Mouse (Mus musculus): ENCODE data around the gene Pmepa1. TPM values are rescaled to one million over a fixed set of nuclear protein-coding genes. Genes with fewer than 3 reads are reported as not detected.
A peak's percentile ranks its signal among the peaks of the same experiment; 100 is the strongest.

Pmepa1 gene
- polyA plus RNA-seq, 1 experiment: not detected

GRCm38 (mm10) chr2:173261497-173261896 lies 14.8 kb downstream of the Pmepa1 start:
- no peak for TF ChIP-seq POLR2A (IDR thresholded peaks at IDR 0.05; ENCODE audit: insufficient read depth, low read depth, low read length)
- no peak for TF ChIP-seq CTCF (IDR thresholded peaks at IDR 0.05; ENCODE audit: insufficient read depth, low read depth, low read length)
- 60% methylated on average over 10 of the region's 10 CpGs for WGBS
- Histone ChIP-seq H3K4me3 (ENCODE audit: insufficient read depth, low read depth, low read length) (no peak overlapping the region), H3K27ac (ENCODE audit: insufficient read depth, low read depth, low read length) (no peak overlapping the region), H3K4me1 (ENCODE audit: control insufficient read depth, insufficient read depth, low read length) (peaks cover 77% of the 10 kb centered on the region)

- Histone ChIP-seq H3K27ac (ENCODE audit: insufficient read depth, low read depth, low read length) (no peak overlapping the region), H3K4me1 (ENCODE audit: control insufficient read depth, insufficient read depth, low read length) (peaks cover 76% of the 10 kb centered on the region), H3K4me3 (ENCODE audit: insufficient read depth, low read depth, low read length) (no peak overlapping the region)
- TF ChIP-seq POLR2A (IDR thresholded peaks at IDR 0.05; ENCODE audit: insufficient read depth, low read depth, low read length) (no peak), CTCF (IDR thresholded peaks at IDR 0.05; ENCODE audit: insufficient read depth, low read depth, low read length) (no peak)
- WGBS: 69% methylated on average over 9 of the region's 9 CpGs
Observed at GRCm38 (mm10) chr2:173258459-173259091, 17.8 kb downstream of the Pmepa1 start.

DNA sequence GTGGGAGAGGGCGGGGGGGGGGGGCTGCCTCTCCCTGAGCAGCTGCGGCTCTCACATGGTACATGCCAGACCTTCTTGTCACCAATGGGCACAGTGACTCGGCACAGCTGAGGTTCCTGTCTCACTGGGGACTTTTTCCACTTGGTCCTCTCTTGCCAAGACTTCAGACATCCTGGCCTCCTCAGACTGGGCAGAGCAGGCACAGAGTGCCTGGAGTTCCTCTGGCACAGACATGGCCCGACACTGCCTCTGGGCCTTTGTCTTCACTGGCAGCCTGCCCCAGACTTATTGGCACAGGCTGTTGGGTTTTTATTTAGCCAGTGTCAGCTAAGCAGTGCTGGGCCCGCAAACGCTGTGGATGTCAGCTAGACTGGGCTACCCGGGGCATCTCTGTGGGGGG lies 18.7 kb downstream of the Pmepa1 start:
- H3K27ac ChIP-seq (ENCODE audit: insufficient read depth, low read depth, low read length): 0 out of 2 replicates have a peak overlapping the region, but pooled peaks have one; percentile 10
- no peak overlapping the region for H3K4me3 ChIP-seq (ENCODE audit: insufficient read depth, low read depth, low read length)
- TF ChIP-seq CTCF (IDR thresholded peaks at IDR 0.05; ENCODE audit: insufficient read depth, low read depth, low read length) (no peak), POLR2A (IDR thresholded peaks at IDR 0.05; ENCODE audit: insufficient read depth, low read depth, low read length) (no peak)
- WGBS: 24% methylated on average over 7 of the region's 7 CpGs
- H3K4me1 ChIP-seq (ENCODE audit: control insufficient read depth, insufficient read depth, low read length): peaks cover 80% of the 10 kb centered on the region

DNA sequence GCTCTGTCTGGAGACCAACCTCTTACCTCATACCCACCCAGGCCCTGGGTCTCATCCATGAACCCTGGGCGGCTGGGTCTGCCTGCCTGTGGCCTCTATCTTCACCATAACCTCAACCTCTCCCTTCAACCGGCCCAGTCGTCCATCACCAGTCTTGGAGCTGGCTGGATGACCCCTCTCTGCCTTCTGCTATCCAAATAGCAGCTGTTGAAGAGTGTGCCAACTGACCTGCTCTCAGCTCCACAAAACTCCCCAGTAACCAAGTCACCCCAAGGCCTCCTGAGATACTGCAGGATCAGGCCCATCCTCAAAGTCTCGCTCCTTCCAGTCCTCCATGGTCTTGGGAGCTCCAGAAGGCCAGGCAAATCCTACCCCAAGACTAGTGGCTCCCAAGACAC lies 19.8 kb downstream of the Pmepa1 start:
- 87% methylated on average over 4 of the region's 4 CpGs for whole genome bisulfite sequencing
- TF ChIP-seq POLR2A (IDR thresholded peaks at IDR 0.05; ENCODE audit: insufficient read depth, low read depth, low read length) (no peak), CTCF (IDR thresholded peaks at IDR 0.05; ENCODE audit: insufficient read depth, low read depth, low read length) (no peak)
- H3K27ac ChIP-seq (ENCODE audit: insufficient read depth, low read depth, low read length): no peak overlapping the region
- peaks cover 81% of the 10 kb centered on the region for H3K4me1 ChIP-seq (ENCODE audit: control insufficient read depth, insufficient read depth, low read length)
- no peak overlapping the region for H3K4me3 ChIP-seq (ENCODE audit: insufficient read depth, low read depth, low read length)

DNA sequence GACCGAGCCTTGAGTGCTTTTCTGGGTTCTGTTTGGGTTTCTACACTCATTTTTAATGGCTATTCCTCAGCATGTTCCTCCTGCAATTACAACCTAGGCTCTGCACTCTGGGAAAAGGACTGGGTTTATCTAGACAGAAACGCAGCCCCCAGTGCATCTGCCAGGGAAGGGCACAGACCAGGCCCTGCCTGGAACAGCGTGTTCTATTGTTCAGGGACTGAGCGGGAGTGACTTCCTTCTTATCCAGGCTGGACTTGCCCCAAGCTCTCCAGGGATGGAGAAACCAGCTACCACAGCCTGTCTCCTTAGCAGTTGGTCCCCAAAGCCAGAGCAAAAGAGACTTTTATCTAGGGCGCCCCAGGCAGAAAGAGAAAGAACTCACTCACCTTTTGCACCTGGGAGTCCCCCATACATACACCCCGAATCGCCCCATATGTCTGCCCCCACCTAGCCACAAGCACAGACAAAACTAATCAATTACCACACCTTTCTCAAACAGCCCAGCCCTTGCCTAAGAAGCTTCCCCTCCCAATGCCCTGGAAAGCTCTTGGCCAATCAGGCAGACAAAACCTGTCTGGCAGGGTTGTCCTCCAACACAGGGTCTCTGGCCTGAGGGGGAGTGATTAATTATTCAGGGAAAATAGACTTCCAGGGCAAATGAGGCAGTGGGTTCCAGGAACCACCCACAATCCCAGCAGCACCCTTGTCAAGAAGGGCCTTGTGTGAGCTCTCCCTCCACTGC lies 20.4 kb downstream of the Pmepa1 start:
- H3K27ac ChIP-seq (ENCODE audit: insufficient read depth, low read depth, low read length): no peak overlapping the region
- TF ChIP-seq CTCF (IDR thresholded peaks at IDR 0.05; ENCODE audit: insufficient read depth, low read depth, low read length) (no peak), POLR2A (IDR thresholded peaks at IDR 0.05; ENCODE audit: insufficient read depth, low read depth, low read length) (no peak)
- H3K4me1 ChIP-seq (ENCODE audit: control insufficient read depth, insufficient read depth, low read length): peaks cover 81% of the 10 kb centered on the region
- 77% methylated on average over 7 of the region's 7 CpGs for WGBS
- no peak overlapping the region for H3K4me3 ChIP-seq (ENCODE audit: insufficient read depth, low read depth, low read length)

- Histone ChIP-seq H3K4me3 (ENCODE audit: insufficient read depth, low read depth, low read length) (no peak overlapping the region), H3K4me1 (ENCODE audit: control insufficient read depth, insufficient read depth, low read length) (peaks cover 82% of the 10 kb centered on the region), H3K27ac (ENCODE audit: insufficient read depth, low read depth, low read length) (no peak overlapping the region)
- WGBS: 52% methylated on average over 26 of the region's 26 CpGs
- TF ChIP-seq POLR2A (IDR thresholded peaks at IDR 0.05; ENCODE audit: insufficient read depth, low read depth, low read length): no peak
- TF ChIP-seq CTCF (IDR thresholded peaks at IDR 0.05; ENCODE audit: insufficient read depth, low read depth, low read length): no peak
Observed at GRCm38 (mm10) chr2:173253761-173254662, 22.3 kb downstream of the Pmepa1 start.

DNA sequence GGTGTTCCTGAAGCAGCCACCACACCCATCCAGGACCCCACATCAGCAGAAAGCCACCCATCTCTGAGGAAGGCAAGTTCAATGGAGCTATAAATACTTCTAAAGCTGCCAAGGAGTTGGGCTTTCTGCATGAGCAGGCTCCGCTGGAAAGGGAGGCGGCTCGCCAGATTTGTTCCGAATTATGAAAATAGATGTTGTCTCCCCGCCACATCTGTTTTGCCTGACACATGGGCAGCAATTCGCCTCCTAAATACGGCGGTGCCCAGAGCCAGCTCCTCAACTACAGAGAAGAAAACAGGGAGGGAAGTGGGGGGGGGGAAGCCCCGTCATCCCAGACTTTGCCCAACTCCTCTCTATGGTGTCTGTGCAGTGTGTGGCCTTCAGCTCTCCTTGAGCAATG lies 24.7 kb downstream of the Pmepa1 start:
- Histone ChIP-seq H3K4me1 (ENCODE audit: control insufficient read depth, insufficient read depth, low read length) (peaks cover 74% of the 10 kb centered on the region), H3K4me3 (ENCODE audit: insufficient read depth, low read depth, low read length) (no peak overlapping the region), H3K27ac (ENCODE audit: insufficient read depth, low read depth, low read length) (no peak overlapping the region)
- 14% methylated on average over 9 of the region's 9 CpGs for WGBS
- TF ChIP-seq CTCF (IDR thresholded peaks at IDR 0.05; ENCODE audit: insufficient read depth, low read depth, low read length) (no peak), POLR2A (IDR thresholded peaks at IDR 0.05; ENCODE audit: insufficient read depth, low read depth, low read length) (no peak)

GRCm38 (mm10) chr2:173251133-173251532 lies 25.2 kb downstream of the Pmepa1 start:
- 54% methylated on average over 7 of the region's 7 CpGs for WGBS
- no peak overlapping the region for H3K27ac ChIP-seq (ENCODE audit: insufficient read depth, low read depth, low read length)
- peaks cover 71% of the 10 kb centered on the region for H3K4me1 ChIP-seq (ENCODE audit: control insufficient read depth, insufficient read depth, low read length)
- H3K4me3 ChIP-seq (ENCODE audit: insufficient read depth, low read depth, low read length): no peak overlapping the region
- no peak for TF ChIP-seq POLR2A (IDR thresholded peaks at IDR 0.05; ENCODE audit: insufficient read depth, low read depth, low read length)
- no peak for TF ChIP-seq CTCF (IDR thresholded peaks at IDR 0.05; ENCODE audit: insufficient read depth, low read depth, low read length)

Data from olfactory bulb, adult 2 months (tissue).